Mouse (Mus musculus): ENCODE results near the gene 6030498E09Rik. TPM values are rescaled to one million over a fixed set of nuclear protein-coding genes. Genes with fewer than 3 reads are reported as not detected.

6030498E09Rik gene
- total RNA-seq (2021) = not detected
- long read RNA-seq, experiment 1 = 0 reads
- long read RNA-seq, experiment 2 = 0 reads

DNA sequence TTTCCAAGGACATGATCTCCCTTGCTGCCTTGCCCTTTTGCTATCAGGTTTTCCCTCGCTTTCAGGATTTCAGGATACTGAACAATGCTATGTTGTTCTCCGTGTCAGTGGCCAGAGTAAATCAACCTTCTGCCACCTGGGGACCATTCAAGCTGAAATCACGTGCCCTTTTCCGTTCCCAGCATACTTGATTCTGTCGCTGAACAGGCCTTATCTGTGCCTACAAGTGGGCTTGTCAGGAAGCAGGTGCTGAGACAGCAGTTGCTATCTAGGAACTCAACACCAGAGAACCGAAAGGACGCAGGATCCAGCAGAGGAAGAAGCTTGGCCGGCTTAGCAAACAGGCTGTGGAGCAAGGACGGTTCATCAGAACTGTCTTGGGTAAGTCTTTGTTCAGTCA, at the start of gene 6030498E09Rik:
Gene 6030498E09Rik, plus strand, starts transcription at position 194 of the 400 bp plus-strand sequence.
- no peak for TF ChIP-seq CTCF (conservative IDR thresholded peaks at IDR 0.05)
- Histone ChIP-seq H3K27ac (no peak within 1 kb of the TSS), H3K4me3 (no peak within 1 kb of the TSS)
- DNase-seq (ENCODE audit: low spot score in 2 of 2) = no peak

GRCm38 (mm10) chrX:38730081-38730480, 42.4 kb upstream of the 6030498E09Rik start:
- no peak for TF ChIP-seq CTCF (conservative IDR thresholded peaks at IDR 0.05)
- Histone ChIP-seq H3K27ac (no peak overlapping the region), H3K4me3 (no peak overlapping the region)
- DNase-seq (ENCODE audit: low spot score in 2 of 2) = no peak

DNA sequence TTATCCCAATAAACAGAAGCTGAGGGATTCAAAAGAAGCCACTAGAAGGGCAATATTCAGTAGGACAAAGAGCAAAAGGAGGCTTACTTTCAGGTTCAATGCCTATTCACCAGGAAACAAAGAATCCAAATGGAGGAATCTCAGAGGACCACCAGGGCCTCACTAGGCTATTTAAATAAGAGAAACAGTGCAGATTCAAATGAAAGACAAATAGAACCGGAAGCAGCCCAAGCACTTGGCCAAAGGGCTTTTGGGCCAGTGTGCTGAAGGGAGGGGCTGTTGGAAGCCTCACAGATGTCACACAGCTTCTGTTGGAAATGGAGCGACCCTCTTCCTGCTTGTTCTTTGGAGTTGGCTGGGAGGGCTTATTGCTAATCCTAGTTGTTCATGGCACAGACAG, 41.8 kb upstream of the 6030498E09Rik start:
- DNase-seq (ENCODE audit: low spot score in 2 of 2) = no peak
- Histone ChIP-seq H3K27ac (no peak overlapping the region), H3K4me3 (no peak overlapping the region)

DNA sequence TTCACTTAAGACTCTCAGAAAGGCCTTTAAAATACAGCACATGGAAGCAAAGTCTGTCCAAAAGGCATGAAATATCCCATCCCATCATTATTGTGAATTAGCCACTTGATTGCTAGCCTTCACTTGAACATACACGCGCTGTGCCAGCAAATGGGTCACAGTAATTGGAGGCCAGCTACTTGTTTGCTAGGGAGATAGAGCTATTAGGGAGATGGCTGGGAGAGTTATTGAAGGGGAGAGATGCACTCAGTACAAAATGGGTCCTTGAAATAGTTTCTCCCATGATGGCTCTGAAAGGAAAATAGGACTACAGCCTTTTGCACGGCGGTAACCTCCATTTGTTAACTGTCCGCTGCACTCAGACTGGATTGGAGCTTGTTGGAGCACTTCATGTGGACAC, 38.8 kb upstream of the 6030498E09Rik start:
- Histone ChIP-seq H3K27ac (no peak overlapping the region), H3K4me3 (no peak overlapping the region)
- no peak for DNase-seq (ENCODE audit: low spot score in 2 of 2)
- no peak for TF ChIP-seq CTCF (conservative IDR thresholded peaks at IDR 0.05)

More for the DNA sequence above, 41.8 kb upstream of the 6030498E09Rik start:
- no peak for TF ChIP-seq CTCF (conservative IDR thresholded peaks at IDR 0.05)

DNA sequence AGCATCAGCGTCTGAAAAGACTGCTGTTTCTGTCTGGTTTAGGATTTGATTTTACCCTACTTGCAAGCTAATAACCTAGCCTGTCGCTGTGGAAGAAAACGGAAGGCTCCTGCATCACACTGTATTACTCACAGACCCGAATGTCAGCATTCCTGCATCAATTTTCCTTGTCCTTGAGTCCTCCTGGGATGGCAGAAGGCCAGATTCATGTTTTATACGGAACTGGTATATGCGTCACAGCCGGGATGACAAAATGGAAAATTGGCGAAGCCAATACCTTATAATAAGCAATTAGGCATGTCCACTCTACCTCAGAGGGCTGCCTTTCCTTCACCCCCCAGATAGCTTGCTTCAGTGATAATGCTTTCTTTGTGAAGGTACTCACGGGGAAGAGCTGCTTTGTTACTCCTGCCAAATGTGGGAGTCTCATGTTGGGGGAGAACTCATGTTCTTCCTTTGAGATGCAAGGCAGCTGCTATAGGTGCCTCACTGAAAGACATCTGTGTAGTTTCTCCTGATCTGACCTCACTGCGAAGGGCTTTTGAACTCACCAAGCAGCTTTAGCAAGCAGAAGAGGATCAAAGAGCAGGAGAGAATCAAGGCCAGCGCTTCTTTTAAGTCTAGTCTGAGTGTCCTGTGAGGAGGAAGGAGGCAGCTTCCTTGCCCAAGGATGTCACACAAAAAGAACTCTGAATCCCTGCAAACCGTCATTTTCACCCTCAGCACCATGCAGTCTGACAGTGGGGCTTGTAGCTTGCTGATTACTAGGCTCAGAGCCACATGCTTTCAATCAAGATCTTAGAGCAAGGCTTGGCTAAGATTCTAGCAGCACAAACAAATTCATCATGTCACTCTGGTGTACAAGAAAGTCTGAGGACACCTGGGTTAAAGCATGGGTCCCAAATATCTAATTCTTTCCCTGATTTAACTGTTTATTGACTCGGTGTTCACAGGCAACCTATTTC, 37.3 kb upstream of the 6030498E09Rik start:
- no peak for TF ChIP-seq CTCF (conservative IDR thresholded peaks at IDR 0.05)
- no peak for DNase-seq (ENCODE audit: low spot score in 2 of 2)
- H3K27ac ChIP-seq = no peak overlapping the region
- H3K4me3 ChIP-seq = no peak overlapping the region

GRCm38 (mm10) chrX:38771453-38771852, 1.0 kb upstream of the 6030498E09Rik start:
- TF ChIP-seq CTCF (conservative IDR thresholded peaks at IDR 0.05) = no peak
- H3K4me3 ChIP-seq = no peak overlapping the region
- no peak for DNase-seq (ENCODE audit: low spot score in 2 of 2)
- H3K27ac ChIP-seq = no peak overlapping the region

GRCm38 (mm10) chrX:38771886-38772285, 585 bp upstream of the 6030498E09Rik start:
- peak; percentile 15 to 28 for DNase-seq (ENCODE audit: low spot score in 2 of 2)

DNA sequence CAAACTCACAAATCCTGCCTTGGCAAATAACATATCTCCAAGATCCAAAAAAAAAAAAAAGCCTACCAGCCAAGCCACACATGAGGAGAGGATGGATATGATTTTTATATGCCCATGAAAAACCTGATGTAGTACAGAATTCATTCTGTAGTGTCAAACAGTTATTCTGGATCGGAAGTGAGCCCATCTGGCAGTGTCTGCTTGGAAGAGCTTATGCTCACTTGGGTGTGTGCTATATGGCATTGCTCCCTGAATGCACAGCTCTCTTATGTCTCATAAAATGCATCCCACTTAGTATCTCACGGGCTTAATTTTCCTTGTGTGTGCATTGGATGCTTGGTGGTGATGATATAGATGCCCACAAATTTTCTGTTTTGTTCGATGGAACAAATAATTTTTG, 21.9 kb downstream of the 6030498E09Rik start:
- H3K4me3 ChIP-seq = no peak overlapping the region
- TF ChIP-seq CTCF (conservative IDR thresholded peaks at IDR 0.05) = no peak
- DNase-seq (ENCODE audit: low spot score in 2 of 2) = no peak
- no peak overlapping the region for H3K27ac ChIP-seq

More at GRCm38 (mm10) chrX:38771886-38772285, 585 bp upstream of the 6030498E09Rik start:
- peak; percentile 67 for TF ChIP-seq CTCF (conservative IDR thresholded peaks at IDR 0.05)
- no peak overlapping the region for H3K27ac ChIP-seq
- H3K4me3 ChIP-seq = no peak overlapping the region

DNA sequence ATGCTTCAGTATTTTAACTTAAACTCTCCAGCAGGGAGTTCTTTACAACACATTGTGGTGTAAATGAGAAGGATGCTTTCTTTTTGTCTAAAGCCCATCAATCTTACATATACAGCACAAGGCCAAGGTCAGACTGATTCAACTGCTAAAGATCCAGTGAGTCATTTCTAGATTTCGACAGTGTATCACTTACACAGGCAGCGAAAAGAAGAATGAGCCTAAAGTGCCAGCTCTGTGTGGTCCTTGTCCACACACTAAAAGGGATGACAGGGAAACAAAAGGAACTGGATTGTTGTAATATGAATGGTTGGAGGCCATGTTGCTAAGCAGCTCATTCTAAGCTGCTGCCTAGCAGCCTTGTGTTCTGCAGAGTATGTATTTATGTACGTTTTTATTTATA, 41.5 kb downstream of the 6030498E09Rik start:
- no peak for TF ChIP-seq CTCF (conservative IDR thresholded peaks at IDR 0.05)
- DNase-seq (ENCODE audit: low spot score in 2 of 2) = no peak
- Histone ChIP-seq H3K4me3 (no peak overlapping the region), H3K27ac (no peak overlapping the region)

GRCm38 (mm10) chrX:38816841-38817240, 44.4 kb downstream of the 6030498E09Rik start:
- Histone ChIP-seq H3K4me3 (no peak overlapping the region), H3K27ac (peak overlapping the region; percentile 57; the same call in 1 of the 2 replicates)
- TF ChIP-seq CTCF (conservative IDR thresholded peaks at IDR 0.05) = no peak
- DNase-seq (ENCODE audit: low spot score in 2 of 2) = no peak

GRCm38 (mm10) chrX:38958571-38958970, 186.1 kb downstream of the 6030498E09Rik start:
- Histone ChIP-seq H3K4me3 (no peak overlapping the region), H3K27ac (no peak overlapping the region)
- DNase-seq (ENCODE audit: low spot score in 2 of 2) = no peak
- TF ChIP-seq CTCF (conservative IDR thresholded peaks at IDR 0.05) = no peak

- H3K27ac ChIP-seq = no peak overlapping the region
- H3K4me3 ChIP-seq = no peak overlapping the region
- DNase-seq (ENCODE audit: low spot score in 2 of 2) = no peak
- TF ChIP-seq CTCF (conservative IDR thresholded peaks at IDR 0.05) = no peak
Observed at GRCm38 (mm10) chrX:38996265-38996664, 223.8 kb downstream of the 6030498E09Rik start.

Small RNA genes within 50 kb of the gene (microRNA-seq; reads per million reads assigned to microRNA genes)
- gene Gm25642 = 0 reads per million in 2 experiments

Other genes with a start within 250 kb of the 6030498E09Rik start
- gene Cul4b, start 196.5 kb upstream of the 6030498E09Rik start, total RNA-seq (2021) = 10 to 100 TPM; 34.5 to 36.4 TPM
- gene Mcts1, start 172.1 kb upstream of the 6030498E09Rik start, total RNA-seq (2021) = 10 to 100 TPM; 83.9 to 92.8 TPM
- gene C1galt1c1, start 137.6 kb upstream of the 6030498E09Rik start, total RNA-seq (2021) = 10 to 100 TPM; 22.4 to 25.3 TPM

All from layer of hippocampus, adult 2 months (tissue).